Mouse (Mus musculus): ENCODE results near the gene Rab35.

DNA sequence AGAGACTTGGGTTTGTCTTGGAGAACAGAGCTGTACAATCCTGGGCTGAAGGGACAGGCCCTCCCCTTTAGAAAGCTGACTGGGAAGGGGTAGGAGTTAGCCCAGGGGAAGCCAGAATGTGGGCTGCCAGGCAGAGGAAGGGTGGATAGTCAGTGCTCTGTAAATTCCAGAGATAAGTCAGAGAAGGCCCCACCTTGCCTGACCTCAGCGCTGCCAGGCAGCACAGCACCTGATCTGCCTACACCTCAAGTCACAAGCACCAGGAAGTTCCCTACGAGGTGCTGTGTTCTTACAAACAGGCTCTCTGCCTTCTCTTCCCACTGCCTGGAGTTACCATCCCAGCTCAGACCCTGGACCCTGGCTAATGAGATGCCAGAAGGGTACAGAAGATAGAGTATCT lies 38.7 kb downstream of the Rab35 start:
- TF ChIP-seq CTCF (IDR thresholded peaks at IDR 0.05; ENCODE audit: extremely low read depth, insufficient read depth, insufficient read length, insufficient replicate concordance) (no peak), POLR2A (IDR thresholded peaks at IDR 0.05; ENCODE audit: low read depth, low read length) (no peak)

Data from spleen, adult 2 months (tissue).